Comparison of ENCODE assay signal across 8 mouse cellular contexts in genomic region chr10:83019497-83020270, GRCm38 (mm10). TPM values are rescaled to one million over a fixed set of nuclear protein-coding genes. Genes with fewer than 3 reads are reported as not detected.
DNase-seq lines count a peak whose midpoint lies in the region; ATAC-seq lines count a peak whose summit lies in the region.

No protein-coding gene starts in this region.

- H3K4me1 ChIP-seq in embryonic facial prominence, embryonic 10.5 days = peaks cover 40% of the 10 kb centered on the region
- no peaks in the 10 kb centered on the region for H3K4me1 ChIP-seq in intestine, embryonic 16.5 days (ENCODE audit: control insufficient read depth, insufficient read depth, low read length)
- peaks cover 24% of the 10 kb centered on the region for H3K4me1 ChIP-seq in neural tube, embryonic 12.5 days

- 38% methylated on average over 19 of the region's 19 CpGs for WGBS in embryonic facial prominence, embryonic 10.5 days
- WGBS in intestine, embryonic 16.5 days = 65% methylated on average over 19 of the region's 19 CpGs
- 26% methylated on average over 19 of the region's 19 CpGs for WGBS in neural tube, embryonic 12.5 days

- no peaks in the 10 kb centered on the region for H3K36me3 ChIP-seq in embryonic facial prominence, embryonic 10.5 days (replicated peaks)
- no peaks in the 10 kb centered on the region for H3K36me3 ChIP-seq in intestine, embryonic 16.5 days (ENCODE audit: control insufficient read depth, insufficient read depth, low read length)
- no peaks in the 10 kb centered on the region for H3K36me3 ChIP-seq in neural tube, embryonic 12.5 days

- no peaks in the 10 kb centered on the region for H3K9me3 ChIP-seq in embryonic facial prominence, embryonic 10.5 days
- H3K9me3 ChIP-seq in intestine, embryonic 16.5 days (ENCODE audit: control insufficient read depth, low read length) = no peaks in the 10 kb centered on the region; the same call in 1 of the 2 replicates
- H3K9me3 ChIP-seq in neural tube, embryonic 12.5 days = no peaks in the 10 kb centered on the region

- ATAC-seq in intestine, embryonic 16.5 days = peak; percentile 78
- peak; percentile 54 for ATAC-seq in neural tube, embryonic 12.5 days (ENCODE audit: low FRiP score, low read depth)

- H3K27ac ChIP-seq in embryonic facial prominence, embryonic 10.5 days (replicated peaks) = peak overlapping the region; percentile 78
- H3K27ac ChIP-seq in intestine, embryonic 16.5 days (ENCODE audit: low read length) = no peak overlapping the region
- H3K27ac ChIP-seq in neural tube, embryonic 12.5 days = no peak overlapping the region

- no peaks in the 10 kb centered on the region for H3K27me3 ChIP-seq in embryonic facial prominence, embryonic 10.5 days (replicated peaks; ENCODE audit: low read depth, poor library complexity, severe bottlenecking)
- no peaks in the 10 kb centered on the region for H3K27me3 ChIP-seq in intestine, embryonic 16.5 days (replicated peaks; ENCODE audit: control insufficient read depth, insufficient read depth, low read length)
- no peaks in the 10 kb centered on the region for H3K27me3 ChIP-seq in neural tube, embryonic 12.5 days (replicated peaks)

- H3K9ac ChIP-seq in intestine, embryonic 16.5 days (ENCODE audit: low read depth, low read length) = no peak overlapping the region
- peak overlapping the region; percentile 40 for H3K9ac ChIP-seq in neural tube, embryonic 12.5 days

- no peak overlapping the region for H3K4me2 ChIP-seq in intestine, embryonic 16.5 days (ENCODE audit: low read depth, low read length)
- peak overlapping the region; percentile 35 for H3K4me2 ChIP-seq in neural tube, embryonic 12.5 days (replicated peaks)

- 0 out of 2 replicates have a peak overlapping the region, but pooled peaks have one; percentile 2 for H3K4me3 ChIP-seq in embryonic facial prominence, embryonic 10.5 days
- H3K4me3 ChIP-seq in intestine, embryonic 16.5 days (ENCODE audit: low read length) = no peak overlapping the region
- no peak overlapping the region for H3K4me3 ChIP-seq in neural tube, embryonic 12.5 days

- peak; percentile 92 for DNase-seq in heart, adult 11 months
- no peak for DNase-seq in heart, adult 18-20 months
- DNase-seq in embryonic facial prominence, embryonic 10.5 days (ENCODE audit: low spot score) = peak; percentile 54
- DNase-seq in adrenal gland, adult 8-10 months = no peak
- DNase-seq in gastrocnemius, adult 8-10 months (ENCODE audit: low spot score in 2 of 2) = no peak
- no peak for DNase-seq in ovary, adult 18-20 months (ENCODE audit: low spot score)

RNA-seq across cellular contexts. Expression of gene Chst11, which starts 34.4 kb away (rescaled TPM):
- total RNA-seq in heart, adult 18-20 months (2021) = 1 to 10 TPM; 2.5 to 3.2 TPM
- 1.1 and 1.3 TPM in 2 replicates for polyA plus RNA-seq in embryonic facial prominence, embryonic 10.5 days (2016; fragmentation: Nextera tagmentation; extraction: Ambion mirVana)
- 0.80 and 0.88 TPM in 2 replicates for polyA plus RNA-seq in intestine, embryonic 16.5 days (2015; fragmentation: Nextera tagmentation; extraction: Ambion mirVana)
- polyA plus RNA-seq in neural tube, embryonic 12.5 days (2016; fragmentation: Nextera tagmentation; extraction: Ambion mirVana) = 3.0 and 3.1 TPM in 2 replicates
- 10 to 100 TPM; 42.6 to 79.6 (median 61.1) TPM for total RNA-seq in adrenal gland, adult 8-10 months (2022)
- 1 to 10 TPM in 3 of 4 experiments, under 1 TPM in 1; 0.61 to 1.5 (median 1.2) TPM for total RNA-seq in gastrocnemius, adult 8-10 months (2022)

Comparison
In these comparisons a context has a peak if more than half of its experiments do, and no peak if none do; other contexts are left out.
1. DNase-seq: peak in heart, adult 11 months (single experiment) and embryonic facial prominence, embryonic 10.5 days (single experiment); none in heart, adult 18-20 months (0 of 2), adrenal gland, adult 8-10 months (single experiment), gastrocnemius, adult 8-10 months (0 of 2) and ovary, adult 18-20 months (single experiment).
2. RNA of gene Chst11, which starts 34.4 kb away (total RNA-seq): 42.6 to 79.6 TPM in adrenal gland, adult 8-10 months; 2.5 to 3.2 TPM in heart, adult 18-20 months and 0.61 to 1.5 TPM in gastrocnemius, adult 8-10 months; every median in the first group is over 10 times any median in the second.